Mouse (Mus musculus) A20 (cell line): ENCODE measurements around the gene Dgki.
A peak's percentile ranks its signal among the peaks of the same experiment; 100 is the strongest.

Experiments
- DNase-seq: peaks from one replicate; pipeline ENCODE4 v3.0.0-alpha.2; 2011; ENCODE audit warnings: low read depth, low spot score

Dgki gene

DNA sequence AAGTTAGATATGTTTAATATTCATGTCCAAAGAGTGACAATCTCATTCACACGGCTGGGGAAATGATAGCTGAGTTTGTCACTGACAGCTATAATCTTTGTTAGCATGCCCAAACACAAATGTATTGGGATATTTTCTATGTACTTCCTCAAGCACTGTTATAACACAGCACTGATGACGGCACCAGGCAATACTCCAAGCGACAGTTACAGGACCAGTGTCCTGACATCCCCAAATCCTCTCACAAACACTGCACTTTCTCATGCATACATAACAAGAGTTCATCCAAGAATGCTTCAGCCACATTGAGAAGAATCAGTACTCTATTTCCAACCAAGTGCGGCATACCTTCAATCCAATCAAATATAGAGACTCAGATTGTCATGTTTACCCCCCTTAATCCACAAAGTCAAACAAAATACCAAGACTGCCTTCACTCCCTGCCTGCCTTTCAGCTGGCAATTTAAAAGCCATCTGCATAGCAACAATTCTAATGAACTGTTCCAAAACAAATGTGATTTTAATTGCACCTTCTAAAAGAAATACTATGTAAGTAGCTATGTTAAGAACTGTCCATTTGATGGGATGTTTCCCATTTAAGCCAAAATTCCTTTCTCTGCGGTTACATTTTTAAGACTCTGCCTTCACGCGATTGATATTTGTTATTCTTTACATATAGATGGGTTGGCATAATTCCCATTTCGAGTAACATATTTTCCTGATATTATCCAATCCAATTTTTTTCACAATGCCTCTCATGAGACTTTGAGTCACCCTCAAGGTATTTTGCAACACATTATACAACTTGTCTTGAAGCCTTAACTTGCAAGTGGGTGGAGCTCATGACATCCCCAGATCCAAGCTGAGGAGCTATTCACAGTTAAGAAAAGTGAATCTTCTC, 273.4 kb downstream of the Dgki start:
- no peak for DNase-seq

- DNase-seq: no peak
Observed at GRCm38 (mm10) chr6:37016046-37016445, 283.9 kb downstream of the Dgki start.

DNA sequence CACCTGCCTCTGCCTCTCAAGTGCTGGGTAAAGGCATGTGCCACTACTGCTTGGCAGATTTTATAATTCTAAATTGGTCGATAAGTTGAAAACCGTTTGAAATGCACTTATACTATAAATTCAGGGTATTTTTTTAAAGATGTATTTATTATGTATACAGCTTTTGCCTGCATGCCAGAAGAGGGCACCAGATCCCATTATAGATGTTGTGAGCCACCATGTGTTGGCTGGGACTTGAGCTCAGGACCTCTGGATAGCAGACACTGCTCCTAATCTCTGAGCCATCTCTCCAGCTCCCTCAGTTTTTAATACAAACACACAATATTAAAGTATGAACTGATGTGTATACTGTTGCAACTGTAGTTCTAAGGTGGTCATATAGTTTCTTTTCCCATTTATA, 288.4 kb downstream of the Dgki start:
- DNase-seq: no peak

DNA sequence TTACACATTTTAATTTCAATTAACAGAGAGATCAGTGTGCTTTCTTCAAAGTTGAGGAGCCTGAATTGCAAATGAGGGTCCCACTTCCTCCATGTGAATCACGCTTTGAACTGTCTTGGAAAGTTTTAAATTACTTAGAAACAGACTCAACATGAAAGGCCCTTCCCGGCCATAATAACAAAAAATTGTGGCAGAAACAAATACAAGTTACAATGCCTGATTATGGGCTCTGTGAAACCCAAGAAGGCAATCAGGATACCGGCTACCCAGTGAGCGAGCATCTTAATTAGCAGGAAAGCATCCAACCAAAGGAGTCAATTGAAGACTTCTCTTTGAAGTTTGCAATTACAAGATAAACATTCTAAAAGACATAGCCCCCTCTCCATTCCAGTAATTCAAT, 292.4 kb downstream of the Dgki start:
- no peak for DNase-seq

DNA sequence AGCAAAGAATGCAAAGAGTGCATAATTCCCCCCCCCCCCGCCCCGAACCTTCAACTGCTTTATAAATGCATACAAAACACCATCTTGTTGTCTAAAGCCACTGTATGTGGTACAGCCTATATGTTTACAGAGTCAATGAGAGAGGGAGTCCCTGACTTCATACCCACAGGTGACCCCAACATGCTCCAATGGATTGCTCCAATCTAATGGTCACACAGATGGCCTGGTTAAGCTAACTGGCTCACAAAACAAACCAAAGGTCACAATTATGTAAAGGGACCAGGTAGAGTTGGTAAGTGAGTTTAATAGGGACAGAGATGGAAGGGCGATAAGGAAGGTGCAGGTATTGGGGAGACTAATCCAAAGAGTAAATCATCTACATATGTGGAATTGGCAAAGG, 295.1 kb downstream of the Dgki start:
- DNase-seq: no peak

- DNase-seq: no peak
Observed at GRCm38 (mm10) chr6:37003235-37003634, 296.7 kb downstream of the Dgki start.

- no peak for DNase-seq
Observed at GRCm38 (mm10) chr6:36998942-36999341, 301.0 kb downstream of the Dgki start.

- no peak for DNase-seq
Observed at GRCm38 (mm10) chr6:36994329-36994728, 305.7 kb downstream of the Dgki start.

- no peak for DNase-seq
Observed at GRCm38 (mm10) chr6:36990186-36990585, 309.8 kb downstream of the Dgki start.

GRCm38 (mm10) chr6:36988800-36989199, 311.2 kb downstream of the Dgki start:
- no peak for DNase-seq

DNA sequence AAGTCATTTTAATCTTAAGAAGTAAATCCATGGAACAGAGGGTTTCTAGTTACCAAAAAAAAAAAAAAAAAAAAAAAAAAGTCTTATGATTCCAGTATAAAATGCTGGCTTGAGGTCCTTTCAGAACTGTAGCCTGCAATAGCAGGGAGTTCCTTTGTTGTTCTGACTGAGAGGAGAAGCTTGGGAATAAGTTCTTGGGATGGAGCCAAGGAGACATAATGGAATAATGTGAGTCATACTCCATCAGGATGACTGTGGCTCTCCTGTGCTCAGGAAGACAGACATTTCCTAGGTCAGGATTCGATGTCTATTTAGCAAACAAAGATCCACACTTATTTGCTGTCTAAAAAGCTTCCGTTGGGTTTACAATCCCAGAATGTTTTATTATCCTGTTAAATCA, 318.3 kb downstream of the Dgki start:
- DNase-seq: no peak

DNA sequence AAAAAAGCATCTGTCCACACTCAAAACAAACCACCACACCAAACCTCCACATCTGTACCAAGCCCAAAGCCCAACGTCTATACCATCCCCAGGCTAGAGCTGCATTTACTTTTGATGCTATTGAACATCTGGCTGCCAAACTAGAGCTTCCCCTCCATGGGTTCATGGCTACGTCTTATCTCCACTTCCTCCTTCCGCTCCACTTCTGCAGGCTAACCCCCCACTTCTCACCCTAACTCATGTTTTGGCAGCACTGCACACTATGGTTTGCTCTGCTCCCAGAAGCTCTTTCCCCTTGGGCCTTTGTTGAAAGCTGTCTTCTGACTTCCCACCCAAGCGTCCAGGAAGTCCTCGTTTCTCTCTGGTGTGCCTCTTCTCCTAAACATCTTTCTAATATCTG, 319.5 kb downstream of the Dgki start:
- no peak for DNase-seq

- no peak for DNase-seq
Observed at GRCm38 (mm10) chr6:36978176-36978575, 321.8 kb downstream of the Dgki start.

DNA sequence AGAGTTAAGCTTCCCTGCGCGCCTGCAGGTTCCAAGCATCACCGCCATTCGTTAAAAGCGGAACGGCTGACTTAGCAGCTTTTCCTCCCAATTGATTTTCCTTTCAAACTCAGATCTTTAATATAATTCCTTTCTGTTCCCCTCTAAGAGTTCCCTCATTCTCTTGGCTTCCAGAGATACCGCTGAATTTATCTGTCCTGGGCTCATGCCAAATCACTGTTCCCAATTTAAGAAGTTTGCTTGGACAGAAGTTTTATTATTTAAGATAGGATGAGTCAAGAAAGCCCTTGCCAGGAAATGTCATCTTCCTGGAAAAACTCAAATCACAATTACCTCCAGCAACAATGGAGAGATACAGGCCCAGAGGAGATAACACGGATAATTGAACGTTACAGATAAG, 326.9 kb downstream of the Dgki start:
- no peak for DNase-seq

GRCm38 (mm10) chr6:36972494-36972893, 327.5 kb downstream of the Dgki start:
- DNase-seq: no peak

DNA sequence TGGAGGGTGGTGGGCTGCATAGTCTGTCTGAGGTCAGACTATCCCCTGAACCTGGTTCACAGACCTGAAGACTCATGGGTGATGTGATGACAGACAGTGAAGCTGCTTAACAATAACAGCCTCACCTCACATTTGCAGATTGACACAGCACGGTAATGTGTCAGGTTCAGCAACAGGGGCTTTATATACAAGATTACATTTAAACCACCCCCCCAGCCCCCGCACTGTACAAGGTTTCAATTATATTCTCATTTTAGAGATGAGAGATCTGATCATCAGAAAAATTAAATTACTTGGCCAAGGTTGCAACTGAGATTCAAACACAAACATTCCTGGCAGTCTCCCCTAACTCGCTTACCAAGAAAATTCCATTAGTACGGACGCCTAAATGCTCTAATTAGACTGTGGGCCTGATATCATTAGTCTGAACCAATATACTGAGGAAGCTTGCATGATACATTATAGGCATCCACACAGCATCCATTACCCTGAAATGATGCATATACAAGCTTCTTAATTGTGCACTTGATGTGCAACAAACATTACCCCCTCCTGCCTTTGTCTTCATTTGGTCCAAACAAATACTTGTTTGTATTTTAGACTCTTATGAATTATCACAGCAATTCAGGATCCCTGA, 330.6 kb downstream of the Dgki start:
- DNase-seq: no peak

- DNase-seq: no peak
Observed at GRCm38 (mm10) chr6:36960658-36961057, 339.3 kb downstream of the Dgki start.

GRCm38 (mm10) chr6:36955293-36955692, 344.7 kb downstream of the Dgki start:
- peak; percentile 19 for DNase-seq

DNA sequence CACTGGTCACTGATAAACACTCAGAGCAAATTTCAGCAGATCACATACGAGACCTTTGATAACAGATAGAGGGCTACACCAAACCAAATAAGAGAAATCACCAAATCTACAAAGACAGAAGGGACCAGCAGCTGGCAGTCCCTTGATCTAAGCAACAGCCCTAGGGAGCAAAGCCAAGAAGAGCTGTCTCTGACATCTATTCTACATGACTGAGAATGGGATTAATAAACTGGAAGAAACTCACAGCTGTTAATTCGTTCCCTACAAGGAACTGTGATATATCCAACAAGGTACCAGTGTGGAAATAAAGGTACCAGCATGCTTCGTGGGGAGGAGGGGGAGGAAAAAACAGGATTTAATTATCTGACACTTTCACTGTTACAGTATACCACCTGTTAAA, 349.3 kb downstream of the Dgki start:
- DNase-seq: no peak

GRCm38 (mm10) chr6:36947861-36948260, 352.1 kb downstream of the Dgki start:
- no peak for DNase-seq

DNA sequence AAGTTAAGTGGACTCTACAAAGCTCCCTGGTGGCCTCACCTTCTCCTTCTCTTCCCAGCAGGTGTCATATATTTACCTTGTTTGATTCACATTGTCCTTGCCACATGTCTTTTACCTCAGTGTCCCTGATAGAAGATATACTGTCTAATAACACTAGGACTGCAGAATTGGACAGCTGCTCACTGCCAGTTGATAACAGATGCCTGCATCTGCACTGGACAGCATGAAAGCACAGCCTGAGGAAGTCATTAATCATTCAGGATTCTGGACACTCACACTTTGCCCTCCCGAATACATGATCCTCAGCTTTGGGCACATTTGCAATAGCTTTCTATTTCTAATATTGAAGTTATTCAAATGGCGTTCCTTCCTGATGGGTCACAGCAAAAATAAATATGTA, 362.5 kb downstream of the Dgki start:
- DNase-seq: no peak

- no peak for DNase-seq
Observed at GRCm38 (mm10) chr6:36936816-36937215, 363.2 kb downstream of the Dgki start.

DNA sequence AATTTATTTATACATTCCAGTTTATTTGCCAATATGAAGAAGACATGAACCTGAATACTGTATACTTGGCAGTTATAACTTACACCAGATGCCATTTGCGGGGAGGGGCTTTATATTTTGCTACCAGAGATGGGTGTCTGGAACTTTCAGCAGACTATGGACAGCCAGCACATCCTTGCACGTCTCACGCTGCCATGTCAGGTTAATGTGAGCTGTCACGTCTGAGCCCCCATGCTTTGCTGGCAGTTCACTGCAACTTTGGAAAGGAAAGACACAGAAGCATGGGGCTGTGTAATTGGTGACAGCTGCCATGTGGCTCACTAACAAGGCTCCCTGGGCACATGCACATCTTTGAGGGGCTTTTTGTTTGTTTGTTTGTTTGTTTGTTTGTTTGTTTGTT, 368.5 kb downstream of the Dgki start:
- no peak for DNase-seq
